Mouse (Mus musculus) ovary, postnatal 10 days (tissue): Measurements from ENCODE around the gene Nrcam.
"Not testable (repeated sequence)": the region's sequence is repeated elsewhere in the genome, so short reads cannot be mapped to it uniquely, and the experiment has no call there.

Experiments
- DNase-seq: peaks from one replicate; pipeline ENCODE4 v3.0.0; 2022; ENCODE audit warnings: low spot score

Nrcam gene

DNA sequence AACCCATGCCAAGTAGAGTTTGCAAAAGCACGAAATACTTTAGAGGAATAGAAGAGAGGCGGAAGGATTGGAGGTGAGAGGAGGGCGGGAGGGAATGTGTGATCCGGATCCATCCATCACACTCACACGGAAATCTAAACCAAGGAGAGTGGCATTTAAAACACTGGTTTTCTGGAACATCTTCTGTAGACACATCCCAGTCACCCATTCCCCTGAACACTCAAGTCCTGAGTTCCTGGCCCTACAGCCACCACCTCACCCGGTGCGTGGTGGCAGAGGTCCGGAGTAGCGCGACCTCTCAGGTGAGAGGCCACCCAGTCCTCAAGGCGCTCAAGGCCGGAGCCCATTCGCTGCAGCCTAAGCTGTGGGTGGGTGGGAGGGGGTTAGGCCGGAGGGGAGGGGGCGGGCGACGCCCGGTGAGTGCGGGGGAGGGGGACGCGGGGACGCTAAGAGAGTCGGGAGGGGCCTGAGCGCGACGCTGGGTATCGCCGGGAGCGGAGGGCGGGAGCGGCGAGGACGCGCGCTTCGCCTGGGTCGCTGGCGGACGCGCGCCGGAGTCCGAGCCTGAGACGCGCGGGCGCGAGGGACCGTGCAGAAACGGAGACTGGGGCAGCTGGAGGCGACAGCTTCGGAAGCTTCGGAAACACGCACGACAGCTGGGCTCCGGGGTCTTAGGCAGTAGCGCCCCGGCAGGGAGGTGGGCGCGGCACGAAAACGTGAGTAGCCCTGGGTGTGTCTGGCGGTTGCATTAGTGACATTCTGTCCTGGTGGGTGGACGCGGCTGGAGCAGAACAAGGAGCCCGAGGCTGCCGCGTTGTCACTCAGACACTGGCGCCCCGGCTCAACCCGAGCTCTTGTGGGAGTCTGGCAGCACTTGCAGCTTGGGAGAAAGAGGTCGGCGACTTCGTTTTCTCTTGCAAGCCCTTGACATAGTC lies at the start of gene Nrcam:
Gene Nrcam (plus strand): TSS at position 505 of the 935 bp plus-strand sequence.
- DNase-seq: peak; percentile 5

DNA sequence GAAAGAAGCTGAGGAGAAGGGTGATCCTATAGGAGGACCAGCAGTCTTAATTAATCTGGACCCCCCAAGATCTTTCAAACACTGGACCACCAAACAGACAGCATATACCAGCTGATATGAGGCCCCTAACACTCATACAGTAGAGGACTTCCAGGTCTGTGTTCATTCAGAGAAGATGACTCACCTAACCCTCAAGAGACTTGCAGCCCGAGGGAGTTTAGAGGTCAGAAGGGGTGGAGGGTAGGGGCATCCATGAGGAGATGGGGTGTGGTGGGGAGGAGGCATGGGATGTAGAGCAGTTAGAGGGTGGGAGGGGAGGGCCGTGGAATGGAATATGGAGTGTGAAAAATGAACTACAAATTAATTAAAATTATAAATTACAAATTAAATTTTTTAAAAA lies 48.5 kb upstream of the Nrcam start:
- not testable (repeated sequence) for DNase-seq

DNA sequence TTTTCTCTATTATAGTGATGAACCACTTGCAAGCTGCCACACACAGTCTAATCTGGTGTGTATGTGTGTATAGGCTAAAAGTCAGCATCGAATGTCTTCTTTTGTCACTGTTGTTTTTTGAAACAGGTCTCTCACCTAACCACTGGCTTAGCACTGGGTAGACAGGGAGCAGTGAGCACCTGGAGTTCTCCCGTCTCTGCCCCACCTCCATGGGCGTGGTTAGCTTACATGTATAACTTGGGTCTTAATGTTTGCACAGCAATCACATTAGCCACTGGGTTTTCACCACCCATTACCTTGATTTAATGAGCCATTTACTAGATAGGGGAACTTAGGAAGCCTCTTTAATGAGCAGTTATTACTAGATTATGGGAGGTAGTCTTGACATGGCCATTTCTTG lies 47.2 kb upstream of the Nrcam start:
- no peak for DNase-seq

DNA sequence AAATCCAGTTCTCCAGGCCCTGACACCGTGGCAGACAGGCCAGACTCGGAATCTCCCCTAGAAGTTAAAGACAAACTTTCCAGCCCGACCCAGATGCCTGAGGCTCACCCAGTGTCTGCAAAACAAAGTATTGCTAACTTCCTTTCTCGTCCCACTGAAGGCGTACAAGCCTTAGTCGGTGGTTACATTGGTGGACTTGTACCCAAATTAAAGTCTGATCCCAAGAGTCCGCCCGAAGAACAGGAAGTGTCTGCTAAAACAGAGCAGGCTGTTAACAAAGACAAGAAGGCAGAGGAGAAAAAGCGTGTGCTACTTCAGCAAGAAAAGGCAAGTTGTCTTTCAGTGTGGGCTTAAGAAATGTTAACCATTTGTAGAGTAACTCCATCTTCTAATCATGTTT lies 45.3 kb upstream of the Nrcam start:
- no peak for DNase-seq

DNA sequence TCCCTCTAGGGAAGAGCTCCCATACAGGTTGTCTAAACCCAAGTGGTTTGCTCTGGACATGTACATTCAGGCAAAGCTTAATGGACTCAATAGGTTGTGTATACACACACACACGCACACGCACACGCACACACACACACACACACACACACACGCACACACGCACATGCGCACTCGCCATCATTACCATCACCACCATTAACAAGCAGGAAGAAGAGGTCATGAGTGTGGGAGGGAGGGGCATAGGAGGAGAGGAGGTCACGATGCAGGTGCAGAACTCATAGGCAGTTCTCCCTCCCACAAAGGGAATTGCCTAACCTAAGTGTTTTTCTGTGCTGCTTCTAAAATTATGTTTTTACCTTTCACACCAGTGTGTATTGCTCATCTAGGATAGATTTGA lies 41.7 kb upstream of the Nrcam start:
- no peak for DNase-seq

DNA sequence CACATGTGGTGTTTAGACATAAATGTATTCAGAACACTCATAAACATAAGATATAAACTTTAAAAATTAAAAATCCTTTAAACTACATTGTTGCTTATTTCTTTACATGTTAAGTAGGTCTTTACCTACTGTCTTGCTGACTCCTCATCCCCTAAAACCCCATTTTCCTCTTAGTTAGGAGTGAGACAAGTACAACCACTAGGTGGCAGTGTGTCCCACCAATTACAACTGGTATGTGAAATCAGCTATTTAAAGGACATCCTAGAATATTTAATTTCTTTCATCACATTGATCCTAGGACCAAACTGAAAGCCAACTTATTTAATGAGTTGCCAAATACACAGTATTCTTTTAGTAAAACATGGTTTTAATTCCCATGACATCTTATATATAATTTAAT lies 36.4 kb upstream of the Nrcam start:
- no peak for DNase-seq

DNA sequence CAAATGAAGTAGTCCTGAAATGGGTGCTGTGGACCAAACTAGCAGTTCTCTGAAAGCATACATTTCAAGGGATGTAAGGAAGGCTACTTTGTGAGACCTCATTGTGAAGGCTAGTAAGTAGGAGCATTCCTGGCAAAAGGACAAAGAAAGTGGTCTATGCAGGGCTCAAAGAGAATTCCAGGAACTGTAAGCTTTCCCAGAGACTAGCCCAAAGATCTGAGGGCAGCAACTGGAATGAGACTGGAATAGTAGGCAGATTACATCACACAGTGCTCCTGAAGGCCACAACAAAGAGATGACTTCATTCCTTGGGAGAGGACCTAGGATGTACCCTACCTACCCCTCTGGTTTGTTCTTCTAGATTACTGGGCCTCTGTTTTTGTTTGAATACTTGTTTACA lies 27.9 kb upstream of the Nrcam start:
- no peak for DNase-seq

DNA sequence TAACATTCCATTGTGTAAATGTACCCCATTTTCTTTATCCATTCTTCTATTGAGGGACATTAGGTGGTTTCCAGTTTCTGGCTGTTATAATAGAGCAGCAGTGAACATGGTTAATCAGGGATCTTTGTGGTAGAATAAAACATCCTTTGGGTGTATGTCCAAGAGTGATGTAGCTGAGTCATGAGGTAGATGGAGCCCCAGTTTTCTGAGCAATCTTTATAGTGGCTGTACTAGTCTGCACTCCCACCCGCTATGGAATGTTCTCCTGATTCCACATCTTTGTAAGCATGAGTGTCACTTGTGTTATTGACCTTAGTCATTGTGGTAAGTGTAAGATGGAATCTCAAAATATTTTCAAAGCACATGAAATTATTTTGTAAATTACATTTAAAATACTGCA lies 24.7 kb upstream of the Nrcam start:
- DNase-seq: no peak

DNA sequence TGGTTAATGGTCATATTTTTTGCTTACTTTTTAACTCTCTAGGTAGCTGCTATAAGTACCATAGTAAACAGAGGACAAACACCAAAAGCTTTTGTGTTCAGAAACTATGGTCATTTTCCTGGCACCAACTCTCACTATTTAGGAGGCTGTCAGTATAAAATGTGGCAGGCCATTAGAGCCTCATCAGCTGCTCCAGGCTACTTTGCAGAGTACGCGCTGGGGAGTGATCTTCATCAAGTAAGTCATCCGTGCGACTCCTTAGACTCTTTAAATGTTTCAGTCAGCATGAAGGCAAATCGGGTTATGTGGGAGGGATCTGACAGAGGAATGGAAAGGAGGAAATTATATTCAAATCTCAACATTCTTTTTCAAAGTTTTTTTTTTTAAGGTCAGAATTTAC lies 23.8 kb upstream of the Nrcam start:
- no peak for DNase-seq

DNA sequence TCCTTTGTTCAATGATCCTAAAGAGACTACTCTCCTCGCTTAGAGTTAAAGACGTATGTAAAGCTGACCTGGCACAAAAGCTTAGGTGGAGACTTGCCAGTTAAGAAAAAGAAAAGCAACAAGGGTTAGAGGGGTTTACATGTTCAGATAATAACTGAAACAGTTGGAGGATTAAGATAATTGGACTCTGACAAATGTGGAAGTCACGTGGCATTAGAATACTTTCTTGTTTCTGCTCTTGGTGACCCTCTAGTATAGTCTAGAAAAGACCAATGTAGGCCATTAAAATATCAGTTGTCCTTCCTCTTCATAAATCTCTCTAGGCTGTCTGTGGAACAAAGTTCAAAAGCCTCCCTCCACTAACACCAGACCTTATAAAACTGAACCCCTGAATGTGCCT lies 20.5 kb upstream of the Nrcam start:
- DNase-seq: no peak

DNA sequence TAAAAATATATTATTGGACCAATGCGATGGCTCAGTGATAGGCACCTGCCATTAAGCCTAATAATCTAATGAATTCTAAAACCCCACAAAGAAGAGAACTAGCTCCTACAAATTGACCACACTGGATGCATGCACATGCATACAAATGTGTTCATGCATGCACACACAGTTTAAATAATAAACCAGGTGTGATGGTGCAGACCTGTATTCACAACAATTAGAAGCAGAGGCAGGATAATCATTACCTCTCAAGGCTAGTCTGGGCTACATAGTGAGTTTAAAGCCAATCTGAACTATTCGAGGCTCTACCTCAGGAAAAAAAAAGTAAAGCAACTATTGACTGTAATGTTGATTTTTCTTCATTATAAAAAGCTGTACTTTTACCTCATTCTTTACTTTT lies 13.5 kb upstream of the Nrcam start:
- no peak for DNase-seq

DNA sequence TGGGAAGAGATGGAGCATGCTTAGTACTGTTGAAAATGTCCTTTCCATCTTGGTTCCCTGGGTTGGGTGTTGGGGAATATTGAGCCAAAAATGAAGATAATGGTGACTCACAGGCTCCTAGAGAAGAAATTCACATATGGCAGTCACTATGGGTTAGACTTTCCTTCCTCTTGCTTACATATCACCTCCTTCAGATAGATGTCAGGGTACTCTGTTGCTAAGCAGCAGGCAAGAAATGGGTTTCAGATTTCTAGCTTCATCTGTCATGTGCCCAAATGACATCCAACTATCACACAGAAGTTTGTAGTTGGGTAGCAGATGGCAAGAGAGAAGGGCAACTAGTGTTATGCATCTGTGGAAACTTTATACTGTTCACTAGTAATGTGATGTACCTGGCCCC lies 3.6 kb upstream of the Nrcam start:
- DNase-seq: no peak

DNA sequence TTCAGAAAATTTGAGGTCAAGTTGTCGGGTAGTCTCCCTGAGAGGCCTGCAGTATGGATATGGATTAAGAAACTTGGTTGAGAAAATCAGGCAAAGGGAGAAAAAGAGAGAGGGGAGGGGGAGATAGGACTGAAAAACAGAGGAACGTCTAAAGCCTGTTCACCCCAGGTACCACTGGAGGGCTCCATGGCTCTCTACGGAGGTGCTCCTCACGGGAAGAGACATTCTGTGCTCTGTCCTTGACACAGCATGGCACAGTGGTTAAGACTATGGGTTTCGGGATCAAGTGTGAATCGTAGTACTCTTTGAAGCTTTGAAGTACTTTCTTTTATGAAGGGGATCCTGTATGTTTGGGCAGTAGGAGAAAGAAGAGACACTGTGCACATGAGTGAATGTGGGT lies 1.2 kb upstream of the Nrcam start:
- no peak for DNase-seq

DNA sequence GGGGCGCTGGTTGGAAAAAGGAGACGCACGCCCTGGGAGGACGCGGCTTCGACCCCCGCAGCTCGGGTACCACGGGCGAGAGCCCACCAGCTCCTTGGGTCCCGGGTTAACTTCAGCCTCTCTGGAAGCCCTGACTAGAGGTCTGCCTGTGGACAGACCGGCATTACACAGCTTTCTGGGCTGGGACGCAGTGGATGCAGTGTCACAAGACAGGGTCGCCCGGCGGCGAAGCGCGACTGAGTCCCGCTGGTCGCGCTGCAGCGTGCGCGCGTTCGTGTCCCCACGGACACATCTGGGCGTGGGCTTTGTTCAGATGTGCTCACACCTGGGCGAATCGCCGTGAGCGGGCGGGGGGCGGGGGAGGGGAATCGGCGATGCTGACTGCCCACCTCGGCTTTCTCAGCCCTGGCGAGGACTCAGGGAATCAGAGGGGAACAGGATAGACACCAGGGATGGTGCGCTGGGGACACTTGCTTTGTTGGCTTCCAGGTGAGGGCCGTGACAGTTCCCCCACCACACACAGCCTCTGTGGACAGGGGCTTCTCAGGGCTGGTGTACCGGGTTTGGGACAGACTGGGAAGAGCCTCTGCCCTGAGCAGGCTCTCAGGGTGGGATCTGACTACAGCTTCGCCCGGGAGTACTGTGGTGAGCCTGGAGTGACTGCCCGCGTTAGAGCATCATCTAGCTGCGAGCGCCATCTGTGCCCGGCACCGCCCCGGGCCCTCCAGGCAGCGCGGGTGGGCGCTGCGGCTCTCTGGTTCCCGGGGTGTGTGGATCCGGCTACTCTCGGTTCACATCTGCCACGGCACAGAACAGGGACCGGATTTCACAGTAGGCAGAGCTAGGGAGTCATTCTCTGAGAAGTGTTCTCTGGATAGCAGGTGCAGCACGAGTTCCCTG lies 881 bp downstream of the Nrcam start:
- no peak for DNase-seq

DNA sequence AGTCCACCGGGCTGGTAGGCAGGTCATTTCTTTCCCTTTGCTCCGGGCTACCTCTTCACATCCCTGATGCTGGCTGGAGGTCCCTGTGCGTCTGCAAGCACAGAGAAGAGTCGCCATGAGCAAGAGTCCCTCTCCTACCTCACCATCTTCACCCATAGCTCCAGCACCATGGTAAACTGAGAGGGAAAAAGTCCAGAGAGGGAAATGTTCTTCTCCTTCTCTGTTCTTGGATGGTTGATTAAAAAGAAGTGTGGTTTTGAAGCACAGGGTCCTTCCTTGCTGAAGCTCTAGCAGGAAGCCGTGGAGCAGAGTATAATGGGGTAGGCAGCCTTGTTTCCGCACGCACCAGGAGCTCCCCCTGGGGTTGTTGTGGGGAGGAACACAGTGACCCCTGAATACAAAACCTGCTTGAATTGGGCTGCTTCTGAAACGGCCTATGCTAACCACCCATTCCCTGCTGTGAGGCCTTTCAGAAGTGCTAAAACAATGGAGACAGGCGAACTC lies 1.6 kb downstream of the Nrcam start:
- no peak for DNase-seq

DNA sequence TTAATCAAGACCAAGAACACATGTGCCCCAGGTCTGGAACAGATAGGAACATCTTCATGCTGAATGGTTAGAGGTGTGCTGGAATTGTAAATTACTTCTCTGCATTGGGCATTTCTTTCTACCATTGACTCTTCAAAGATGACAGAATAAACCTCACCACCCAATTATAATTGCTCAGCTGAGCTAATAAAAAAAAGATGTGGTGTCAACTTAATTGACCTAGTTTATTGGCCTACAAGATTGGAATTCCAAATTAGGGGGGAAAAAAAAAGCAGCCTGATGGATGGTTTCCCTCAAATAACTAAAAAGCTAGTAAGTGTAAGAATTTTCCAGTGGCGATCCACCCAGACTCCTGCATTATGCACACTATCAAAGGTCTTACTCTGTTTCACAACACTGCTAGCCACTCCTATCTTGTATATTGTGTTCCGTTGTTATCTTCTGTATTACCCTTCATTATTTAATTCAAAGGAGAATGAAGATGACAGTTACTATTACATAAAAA lies 8.5 kb downstream of the Nrcam start:
- DNase-seq: no peak

DNA sequence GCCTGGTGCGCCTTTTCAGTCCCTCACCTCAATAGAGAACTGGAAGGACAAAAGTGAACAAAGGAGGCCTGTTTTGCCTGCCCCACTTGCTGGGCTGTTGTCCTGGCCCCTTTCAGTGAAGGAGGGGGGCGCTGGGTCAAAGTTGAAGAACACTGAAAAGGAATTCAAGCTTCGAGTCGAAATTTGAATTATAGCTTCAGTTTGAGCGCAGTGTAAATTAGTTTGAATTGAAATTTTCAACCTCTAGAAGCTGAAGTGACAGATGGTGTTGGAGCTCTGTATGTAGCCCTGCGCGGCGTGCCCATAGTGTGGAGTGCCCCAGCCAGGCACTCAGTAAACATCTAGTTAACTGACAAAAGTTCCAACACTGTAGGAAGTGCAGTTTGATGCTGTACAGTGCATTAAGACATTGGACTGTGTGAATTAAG lies 9.5 kb downstream of the Nrcam start:
- DNase-seq: no peak

DNA sequence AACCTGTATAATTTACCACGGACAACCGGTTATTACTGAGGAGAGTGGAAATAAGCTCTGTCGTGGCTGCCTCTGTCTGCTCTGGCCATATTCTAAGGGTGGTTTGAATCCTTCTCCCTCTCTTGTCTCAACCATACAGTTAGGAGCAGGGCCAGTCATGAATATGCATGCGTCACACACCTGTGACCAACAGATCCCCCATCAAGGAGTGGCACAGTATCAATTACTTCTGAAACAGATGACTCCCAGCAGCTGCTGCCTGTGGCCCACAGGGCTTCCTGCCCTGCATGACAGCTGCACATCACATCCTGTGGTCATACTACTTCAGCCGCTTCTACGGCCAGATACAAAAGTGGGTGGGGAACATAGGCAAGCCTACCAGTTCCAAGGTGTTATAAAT lies 15.4 kb downstream of the Nrcam start:
- DNase-seq: no peak

DNA sequence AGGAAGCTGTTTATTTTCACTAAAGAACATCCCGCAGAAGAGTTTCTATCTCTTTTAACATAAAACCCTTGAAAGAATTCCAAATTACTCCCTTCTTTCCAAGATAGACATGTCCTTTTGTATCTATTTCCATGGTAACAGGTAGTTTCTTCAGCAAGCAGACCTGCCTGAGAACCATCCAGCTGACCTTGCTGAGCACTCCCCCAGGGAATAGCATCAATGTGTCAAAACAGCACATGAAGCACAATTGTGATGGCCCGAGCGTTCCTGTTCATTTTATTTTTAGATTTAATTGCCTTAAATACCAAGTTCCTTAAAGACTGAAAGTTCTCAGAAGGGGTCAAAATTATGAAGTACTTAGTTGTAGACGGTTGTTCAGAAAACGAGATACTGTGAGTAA lies 16.6 kb downstream of the Nrcam start:
- no peak for DNase-seq

DNA sequence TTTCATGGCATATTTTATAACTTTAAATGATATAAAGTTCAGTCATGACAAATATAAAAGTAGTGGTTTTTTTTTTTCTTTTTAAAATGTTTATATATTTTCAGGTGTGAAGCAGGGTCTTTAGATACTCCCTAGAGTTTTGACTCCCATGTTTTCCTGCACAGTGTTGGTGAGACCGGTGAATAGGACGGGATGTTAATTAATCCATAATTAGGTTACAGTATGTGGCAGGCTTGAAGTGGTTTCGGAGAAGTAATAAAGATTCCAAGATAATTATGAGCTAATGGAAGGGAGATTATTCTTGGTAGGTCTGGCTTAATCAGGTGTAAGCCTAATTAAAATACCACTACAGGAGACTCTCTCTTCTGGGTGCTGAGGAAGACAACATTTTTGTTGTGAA lies 17.5 kb downstream of the Nrcam start:
- DNase-seq: no peak

DNA sequence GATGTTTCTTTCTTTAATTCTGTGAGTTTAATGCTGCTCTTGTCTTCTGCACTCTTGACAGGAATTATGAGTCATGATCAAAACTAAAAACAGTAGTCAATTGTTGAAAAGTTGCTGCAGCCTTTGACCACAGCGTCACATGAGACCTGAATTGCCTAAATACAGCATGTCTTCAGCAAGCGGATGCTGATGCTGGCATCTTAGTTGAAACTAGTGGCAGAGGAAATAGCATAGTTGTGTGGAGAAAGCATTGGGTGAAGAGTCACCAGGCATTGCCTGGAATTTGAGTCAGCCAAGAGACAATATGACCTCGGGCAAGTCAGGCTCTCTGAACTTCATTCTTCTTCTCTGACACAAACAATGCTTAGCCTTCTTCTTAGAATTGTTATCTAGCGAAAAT lies 26.4 kb downstream of the Nrcam start:
- DNase-seq: no peak

DNA sequence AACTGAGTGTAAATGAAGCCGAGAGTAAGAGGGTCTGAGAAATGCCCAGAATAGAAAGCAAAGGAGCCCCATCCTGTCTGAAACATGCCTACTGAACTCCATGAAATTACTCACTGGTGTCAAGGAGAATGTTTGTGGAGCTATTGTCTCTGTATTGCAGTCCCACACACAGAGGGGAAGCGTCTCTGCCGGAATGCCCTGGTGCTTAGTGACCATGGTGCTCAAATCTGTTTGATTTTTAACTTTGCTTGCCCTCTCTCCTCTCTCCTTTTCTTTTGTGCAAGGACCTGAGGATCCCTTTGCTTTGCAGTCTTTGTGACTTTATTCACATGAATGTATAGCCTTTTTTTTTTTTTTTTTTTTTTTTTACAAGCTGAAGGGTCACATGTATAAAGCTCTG lies 28.8 kb downstream of the Nrcam start:
- DNase-seq: no peak

DNA sequence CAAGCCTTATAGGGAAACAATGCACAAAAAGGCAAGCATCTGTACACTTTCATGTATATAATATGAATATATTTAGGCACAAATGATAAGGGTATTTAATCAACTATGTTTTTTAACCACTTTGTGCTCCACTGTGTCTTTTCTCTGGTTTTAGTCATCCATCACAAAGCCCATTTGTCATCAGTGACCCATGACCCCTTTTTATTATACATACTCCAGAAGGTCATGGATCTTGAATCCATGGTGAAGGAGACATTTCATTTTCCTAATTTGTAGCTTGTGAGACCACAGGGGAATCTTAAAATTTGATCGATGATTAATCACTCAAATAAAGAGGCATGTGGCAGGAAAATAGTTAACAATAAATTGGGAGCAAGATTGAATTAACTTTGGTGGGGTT lies 29.2 kb downstream of the Nrcam start:
- no peak for DNase-seq
